Mouse (Mus musculus) bone marrow, adult 2 months (tissue): Measurements from ENCODE around the gene Olfr96.

Source experiments
- CTCF ChIP-seq: fragments of 200-500 bp; IDR thresholded peaks from 2 replicates; pipeline ENCODE4 v1.5.1; 2011; ENCODE audit warnings: low read length, control low read depth; ENCODE audit not compliant: control insufficient read depth, insufficient read depth
- POLR2A ChIP-seq: fragments of 200-500 bp; IDR thresholded peaks from 2 replicates; pipeline ENCODE4 v1.6.1; 2011; ENCODE audit warnings: low read depth, mild to moderate bottlenecking, control low read depth, low read length, borderline replicate concordance; ENCODE audit not compliant: control insufficient read depth

DNA sequence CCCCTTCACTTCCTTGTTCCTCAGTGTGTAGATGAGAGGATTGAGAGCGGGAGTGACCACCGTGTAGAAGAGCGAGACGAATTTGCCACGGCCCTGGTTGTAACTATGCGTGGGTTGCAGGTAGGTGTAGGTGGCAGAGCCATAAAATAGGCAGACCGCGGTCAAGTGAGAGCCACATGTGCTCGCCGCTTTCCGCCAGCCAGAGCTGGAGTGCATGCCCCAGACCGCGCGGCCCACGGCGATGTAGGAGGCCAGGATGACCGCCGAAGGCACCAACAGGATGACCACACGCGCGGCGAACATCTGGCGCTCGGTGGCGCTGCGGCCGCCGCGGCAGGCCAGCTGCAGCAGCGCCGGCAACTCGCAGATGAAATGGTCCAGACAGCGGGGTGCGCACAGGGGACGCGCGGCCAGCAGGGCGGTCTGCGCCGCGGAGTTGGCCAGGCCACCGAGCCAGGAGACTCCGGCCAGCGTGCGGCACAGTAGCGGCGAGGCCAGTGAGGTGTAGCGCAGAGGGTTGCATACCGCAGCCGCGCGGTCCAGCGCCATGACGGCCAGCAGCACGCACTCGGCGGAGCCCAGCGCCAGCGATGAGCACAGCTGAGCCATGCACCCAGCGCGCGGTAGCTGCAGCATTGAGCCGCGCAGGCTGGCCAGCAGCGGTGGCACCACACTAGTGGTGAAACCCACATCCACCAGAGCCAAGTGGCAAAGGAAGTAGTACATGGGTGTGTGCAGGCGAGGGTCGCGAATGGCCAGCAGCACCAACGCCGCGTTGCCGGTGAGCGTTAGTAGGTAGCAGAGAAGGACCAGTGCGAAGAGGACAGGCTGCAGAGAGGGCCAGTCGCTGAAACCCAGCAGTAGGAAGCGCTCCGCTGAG, 22.9 kb upstream of the Olfr96 start:
- TF ChIP-seq CTCF (no peak), POLR2A (no peak)
